Comparison of ENCODE assay signal across 14 mouse cellular contexts in the genomic region with DNA sequence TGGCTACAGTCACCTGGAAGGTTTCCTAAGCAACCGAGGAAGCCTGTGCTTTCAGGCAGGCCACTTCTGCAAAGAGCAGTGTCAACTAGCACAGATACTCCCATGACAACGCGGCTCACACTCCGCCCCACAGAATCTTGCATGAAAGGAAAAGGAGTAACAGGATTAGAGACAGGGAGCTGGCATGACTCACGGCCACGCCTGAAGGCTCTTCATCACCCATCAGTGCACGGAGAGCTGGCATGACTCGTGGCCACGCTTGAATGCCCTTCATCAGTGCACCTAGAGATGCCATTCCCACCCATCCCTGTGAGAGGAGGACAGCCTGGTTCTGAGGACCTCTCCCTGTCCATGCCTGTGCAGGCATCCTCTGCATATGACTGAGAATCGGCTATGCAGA. TPM values are rescaled to one million over a fixed set of nuclear protein-coding genes. Genes with fewer than 3 reads are reported as not detected.
DNase-seq lines count a peak whose midpoint lies in the region; ATAC-seq lines count a peak whose summit lies in the region.
"Had no signal": no experiment of that assay in that cellular context is flagged by ENCODE, and none has a peak within 500 bp of the region (broad histone marks: within the 10 kb centered on the region; RNA-seq: fewer than 3 reads in every experiment).

No protein-coding gene starts in this region.

- no peak overlapping the region for H3K4me3 ChIP-seq in kidney, embryonic 16.5 days (ENCODE audit: low read length)
- H3K4me3 ChIP-seq: heart, embryonic 15.5 days; neural tube, embryonic 15.5 days; stomach, embryonic 15.5 days had no signal

- peak; percentile 46; the same call in 1 of the 2 replicates for ATAC-seq in kidney, embryonic 16.5 days (ENCODE audit: low FRiP score, low TSS enrichment)

- H3K9me3 ChIP-seq in kidney, embryonic 16.5 days (ENCODE audit: low read length): no peaks in the 10 kb centered on the region
- H3K9me3 ChIP-seq: heart, embryonic 15.5 days; neural tube, embryonic 15.5 days; stomach, embryonic 15.5 days had no signal

- 49% methylated on average over 10 of the region's 10 CpGs for WGBS in kidney, embryonic 16.5 days

- H3K36me3 ChIP-seq in kidney, embryonic 16.5 days (ENCODE audit: insufficient read depth, low read length): no peaks in the 10 kb centered on the region
- H3K36me3 ChIP-seq: heart, embryonic 15.5 days; neural tube, embryonic 15.5 days; stomach, embryonic 15.5 days had no signal

- no peak overlapping the region for H3K9ac ChIP-seq in kidney, embryonic 16.5 days (replicated peaks; ENCODE audit: low read length)
- H3K9ac ChIP-seq: heart, embryonic 15.5 days; neural tube, embryonic 15.5 days; stomach, embryonic 15.5 days had no signal

- 0 out of 2 replicates have a peak, but pooled peaks cover 6% of the 10 kb centered on the region for H3K4me1 ChIP-seq in kidney, embryonic 16.5 days (ENCODE audit: insufficient read depth, low read length)

- peak; percentile 11 to 20 for DNase-seq in cerebellum, adult 18-20 months
- DNase-seq in cerebellum, adult 9-11 months: no peak
- no peak for DNase-seq in kidney, postnatal 14 days
- peak; percentile 9 for DNase-seq in 416B (ENCODE audit: low read depth)
- DNase-seq in left cerebral cortex, adult 9 months (ENCODE audit: low spot score in 2 of 2): peak; percentile 39 to 55
- DNase-seq in layer of hippocampus, postnatal 14 days (ENCODE audit: low spot score in 2 of 2): no peak
- DNase-seq in layer of hippocampus, adult 11-12 months (ENCODE audit: low spot score): no peak
- DNase-seq: embryo, embryonic 11 days; kidney, adult 9 months had no signal

- no peak overlapping the region for H3K27ac ChIP-seq in kidney, embryonic 16.5 days (ENCODE audit: low read length)
- H3K27ac ChIP-seq: heart, embryonic 15.5 days; neural tube, embryonic 15.5 days; stomach, embryonic 15.5 days had no signal

- H3K27me3 ChIP-seq in kidney, embryonic 16.5 days (ENCODE audit: insufficient read depth, low read length): no peaks in the 10 kb centered on the region
- H3K27me3 ChIP-seq: neural tube, embryonic 15.5 days; stomach, embryonic 15.5 days had no signal

- no peak overlapping the region for H3K4me2 ChIP-seq in kidney, embryonic 16.5 days (replicated peaks; ENCODE audit: low read depth, low read length)
- H3K4me2 ChIP-seq: heart, embryonic 15.5 days; liver, embryonic 11.5 days; neural tube, embryonic 15.5 days; stomach, embryonic 15.5 days had no signal

RNA-seq across cellular contexts. Expression of gene Kif23, which starts 20.8 kb away (rescaled TPM):
- polyA plus RNA-seq in kidney, embryonic 16.5 days (2015; fragmentation: Nextera tagmentation; extraction: Ambion mirVana): 122 and 129 TPM in 2 replicates
- 1 to 10 TPM; 3.3 to 5.8 TPM for total RNA-seq in layer of hippocampus, postnatal 14 days (2021)

RNA-seq across cellular contexts. Expression of gene Rplp1, which starts 53.0 kb away (rescaled TPM):
- polyA plus RNA-seq in kidney, embryonic 16.5 days (2015; fragmentation: Nextera tagmentation; extraction: Ambion mirVana): 1,273 and 1,285 TPM in 2 replicates
- 1,000 to 10,000 TPM; 1,323 to 1,423 TPM for total RNA-seq in layer of hippocampus, postnatal 14 days (2021)

RNA-seq across cellular contexts. Expression of gene Paqr5, which starts 59.3 kb away (rescaled TPM):
- 50.4 and 53.4 TPM in 2 replicates for polyA plus RNA-seq in kidney, embryonic 16.5 days (2015; fragmentation: Nextera tagmentation; extraction: Ambion mirVana)
- 1 to 10 TPM; 2.0 to 3.8 TPM for total RNA-seq in layer of hippocampus, postnatal 14 days (2021)

Comparison
In these comparisons a context has a peak if more than half of its experiments do, and no peak if none do; other contexts are left out.
1. DNase-seq: peak in cerebellum, adult 18-20 months (2 of 2), 416B (single experiment) and left cerebral cortex, adult 9 months (2 of 2); none in cerebellum, adult 9-11 months (single experiment), kidney, postnatal 14 days (single experiment), layer of hippocampus, postnatal 14 days (0 of 2) and layer of hippocampus, adult 11-12 months (single experiment).